Mouse (Mus musculus): ENCODE measurements around the gene Clcc1. TPM values are rescaled to one million over a fixed set of nuclear protein-coding genes. Genes with fewer than 3 reads are reported as not detected.

The Clcc1 gene
- polyA plus RNA-seq, 1 experiment = 21.0 TPM

DNA sequence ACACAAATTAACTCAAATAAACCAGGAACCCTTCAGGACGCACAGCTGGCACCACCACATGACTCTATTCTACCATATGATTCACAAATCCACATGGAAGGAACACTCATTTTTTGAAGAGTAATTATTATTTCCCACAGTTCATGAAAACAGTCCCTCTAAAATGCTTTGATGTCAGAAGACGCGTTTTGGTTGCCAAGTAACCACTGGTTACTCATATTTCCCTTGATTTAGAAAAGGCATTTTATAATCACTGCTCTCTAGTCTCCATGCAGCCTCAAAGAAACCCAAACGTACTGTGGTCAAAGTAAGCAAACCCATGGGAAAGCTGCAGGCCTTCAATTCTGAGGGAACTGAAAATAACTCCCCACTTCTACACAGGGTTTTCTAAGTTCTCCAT, 36.3 kb downstream of the Clcc1 start:
- no peak for TF ChIP-seq GATA1 (IDR thresholded peaks at IDR 0.05; ENCODE audit: low read length)

DNA sequence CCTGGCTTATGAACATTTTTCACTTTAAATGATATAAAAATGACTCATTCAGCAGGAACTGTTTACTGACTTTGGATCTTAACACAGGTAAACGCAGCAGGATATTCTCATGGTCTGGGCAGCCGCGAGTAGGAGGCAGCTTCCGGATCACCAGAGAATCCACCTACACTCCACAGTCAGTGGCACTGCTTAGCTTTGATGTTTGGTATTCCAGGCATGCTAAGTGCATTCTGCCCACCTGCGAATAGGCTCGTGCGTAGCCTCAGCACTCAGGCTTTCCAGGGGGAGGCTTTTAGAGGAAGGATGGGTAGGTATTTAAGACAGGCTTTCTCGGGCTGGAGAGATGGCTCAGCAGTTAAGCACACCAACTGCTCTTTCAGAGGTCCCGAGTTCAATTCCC, 40.6 kb downstream of the Clcc1 start:
- TF ChIP-seq GATA1 (IDR thresholded peaks at IDR 0.05; ENCODE audit: low read length) = no peak

DNA sequence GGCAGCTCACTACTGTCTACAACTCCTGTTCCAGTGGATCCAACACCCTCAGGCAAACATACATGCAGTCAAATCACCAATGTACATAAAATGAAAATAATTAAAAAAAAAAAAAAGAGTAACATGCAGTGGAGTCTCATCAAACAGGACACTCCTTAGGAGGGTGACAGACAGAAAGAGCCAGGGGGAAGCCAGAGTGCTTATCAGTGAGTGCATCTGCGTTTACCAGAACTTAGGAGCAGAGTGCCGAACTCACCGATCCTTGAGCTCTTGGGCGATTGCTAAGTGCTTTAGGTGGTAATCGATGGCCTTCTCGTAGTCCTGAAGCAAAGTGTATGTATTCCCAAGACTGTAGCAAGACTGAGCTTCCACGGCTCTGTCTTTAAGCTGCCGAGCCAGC, 44.9 kb downstream of the Clcc1 start:
- TF ChIP-seq GATA1 (IDR thresholded peaks at IDR 0.05; ENCODE audit: low read length) = no peak

DNA sequence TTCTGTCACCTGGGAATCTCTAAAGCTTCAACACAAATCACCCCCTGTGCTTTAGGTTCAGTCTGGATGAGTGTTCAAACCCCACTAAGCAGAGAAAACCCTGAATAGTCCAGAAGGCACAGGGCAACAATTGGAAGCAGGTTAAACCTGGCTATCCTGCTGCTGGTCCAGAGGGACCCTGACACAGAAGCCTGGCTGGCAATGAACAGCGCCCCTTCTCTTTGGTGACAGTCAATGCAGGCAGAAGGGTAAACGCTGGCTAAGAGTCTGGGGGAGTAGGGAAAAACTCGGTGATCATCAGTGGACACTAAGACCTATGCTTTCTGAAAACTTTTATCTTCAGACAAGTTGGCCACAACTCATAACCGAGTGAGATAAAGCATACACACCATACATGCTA, 46.1 kb downstream of the Clcc1 start:
- no peak for TF ChIP-seq GATA1 (IDR thresholded peaks at IDR 0.05; ENCODE audit: low read length)

DNA sequence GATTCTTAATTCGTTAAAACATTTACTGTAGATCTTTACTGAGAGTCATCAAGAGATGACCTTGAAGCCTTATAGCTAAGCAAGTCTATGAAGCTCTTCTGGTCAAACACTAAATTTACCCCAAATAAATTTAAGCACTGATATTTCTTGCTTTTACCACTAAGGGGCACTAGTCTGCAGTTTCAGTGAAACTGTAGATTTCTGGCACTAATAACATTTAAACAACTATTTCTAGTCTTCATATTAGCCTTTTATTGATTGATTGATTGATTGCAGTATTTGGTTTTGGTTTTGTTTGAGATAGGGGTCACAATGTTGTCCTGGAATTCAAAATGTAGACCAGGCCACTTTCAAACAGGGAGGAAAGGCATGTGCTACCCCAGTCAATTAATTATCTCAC, 47.5 kb downstream of the Clcc1 start:
- TF ChIP-seq GATA1 (IDR thresholded peaks at IDR 0.05; ENCODE audit: low read length) = no peak

DNA sequence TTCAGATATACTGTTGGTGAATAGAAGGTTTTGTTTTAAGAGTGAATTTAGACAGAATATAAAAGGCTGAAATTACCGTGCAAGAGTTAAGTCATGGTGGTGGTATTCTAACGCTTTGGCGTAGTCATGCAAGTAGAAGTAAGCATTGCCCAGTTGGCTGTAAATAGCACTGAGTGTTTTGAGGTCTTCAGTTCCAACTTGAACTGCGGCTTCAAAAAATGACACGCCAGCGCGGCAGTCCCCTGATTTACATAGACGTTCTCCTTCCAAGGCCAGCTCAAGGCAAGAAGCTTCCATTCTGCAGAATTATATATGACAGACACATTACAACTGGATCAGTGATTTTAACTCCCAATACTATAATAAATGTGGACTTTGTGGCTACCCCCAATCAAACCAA, 49.1 kb downstream of the Clcc1 start:
- TF ChIP-seq GATA1 (IDR thresholded peaks at IDR 0.05; ENCODE audit: low read length) = no peak

DNA sequence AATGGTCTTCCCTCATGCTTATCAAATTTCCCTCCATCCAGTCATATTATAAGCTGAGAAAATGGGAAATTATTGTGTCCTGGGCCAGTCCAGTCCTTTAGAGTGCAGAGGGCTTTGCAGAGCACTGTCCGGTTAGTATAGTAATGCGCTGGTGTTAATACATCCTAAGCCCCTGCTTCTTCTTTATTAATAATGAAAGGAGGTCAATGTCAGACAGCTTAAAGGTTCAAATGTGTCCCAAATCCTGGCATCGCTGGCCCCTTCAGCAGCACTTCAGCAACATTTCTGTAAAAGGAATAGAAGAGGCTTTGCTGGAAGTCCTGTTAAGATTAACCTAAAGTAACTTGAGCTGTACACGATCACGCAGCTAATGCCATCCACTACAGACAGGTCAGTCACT, 57.6 kb downstream of the Clcc1 start:
- TF ChIP-seq GATA1 (IDR thresholded peaks at IDR 0.05; ENCODE audit: low read length) = no peak

DNA sequence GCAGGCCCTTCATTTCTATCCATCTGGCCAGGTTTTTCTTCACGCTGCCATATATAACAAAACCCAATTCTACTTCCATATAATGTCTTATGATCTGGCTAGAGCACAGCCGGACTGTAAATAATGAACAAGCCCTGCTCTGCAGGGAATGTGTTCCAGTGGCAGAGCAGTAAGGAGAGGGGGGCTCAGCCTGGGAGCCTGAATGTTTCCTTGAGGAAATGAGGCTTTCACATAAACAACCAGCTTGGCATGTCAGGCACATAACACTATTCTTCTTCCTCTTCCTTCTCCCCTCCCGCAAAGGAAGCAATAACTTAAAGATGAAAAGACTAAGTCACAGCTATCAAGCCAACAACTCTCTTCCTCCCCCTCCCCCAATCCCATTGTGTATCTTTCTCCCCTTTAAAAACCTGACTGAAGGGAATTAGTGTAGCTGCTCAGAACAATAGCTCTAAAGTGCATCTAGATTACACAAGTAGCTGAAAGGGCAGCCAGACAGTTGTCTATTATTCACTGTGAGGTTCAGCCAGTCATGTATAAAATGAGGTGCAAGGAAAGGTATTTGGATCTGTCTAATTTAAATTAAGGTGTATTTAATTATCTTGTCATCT, 59.5 kb downstream of the Clcc1 start:
- no peak for TF ChIP-seq GATA1 (IDR thresholded peaks at IDR 0.05; ENCODE audit: low read length)

DNA sequence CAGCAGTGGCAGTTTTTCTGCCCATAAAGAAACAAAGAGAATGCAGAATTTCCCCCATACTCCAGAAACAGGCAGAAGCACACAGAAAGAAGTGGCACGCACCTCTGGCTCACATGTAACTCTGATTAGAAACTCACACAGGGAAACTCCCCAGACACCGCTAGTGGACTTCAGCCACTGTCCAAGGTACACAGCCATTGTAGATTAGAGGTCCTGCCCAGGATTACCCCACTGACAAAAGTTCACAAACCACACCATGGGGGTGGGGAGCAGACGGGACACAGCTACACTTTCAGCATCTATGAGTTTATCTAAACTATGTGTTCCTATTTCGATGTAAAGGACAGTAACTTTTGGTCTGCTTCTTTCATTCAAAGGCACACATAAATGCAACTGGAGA, 61.1 kb downstream of the Clcc1 start:
- TF ChIP-seq GATA1 (IDR thresholded peaks at IDR 0.05; ENCODE audit: low read length) = no peak

DNA sequence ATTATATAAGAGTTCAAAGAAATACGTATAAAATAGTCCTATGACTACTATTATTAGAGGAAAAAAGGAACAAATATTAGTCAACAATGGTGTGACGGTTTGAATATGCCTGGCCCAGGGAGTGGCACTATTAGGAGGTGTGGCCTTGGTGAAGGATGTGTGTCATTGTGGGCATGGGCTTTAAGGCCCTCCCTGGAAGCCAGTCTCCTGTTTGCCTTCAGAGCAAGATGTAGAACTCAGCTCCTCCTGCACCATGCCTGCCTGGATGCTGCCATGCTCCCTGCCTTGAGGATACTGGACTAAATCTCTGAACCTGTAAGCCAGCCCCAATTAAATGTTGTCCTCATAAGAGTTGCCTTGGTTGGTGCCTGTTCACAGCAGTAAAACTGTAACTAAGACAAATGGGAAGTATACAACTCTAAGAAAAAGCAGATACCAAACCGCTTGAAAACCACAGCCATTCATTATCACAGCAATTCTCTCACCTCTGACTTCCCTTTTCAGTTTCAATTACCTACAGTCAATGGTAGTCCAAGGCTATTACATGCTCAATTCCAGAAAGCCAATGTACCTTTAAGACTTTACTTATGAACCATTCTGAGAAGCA, 64.3 kb downstream of the Clcc1 start:
- TF ChIP-seq GATA1 (IDR thresholded peaks at IDR 0.05; ENCODE audit: low read length) = no peak

DNA sequence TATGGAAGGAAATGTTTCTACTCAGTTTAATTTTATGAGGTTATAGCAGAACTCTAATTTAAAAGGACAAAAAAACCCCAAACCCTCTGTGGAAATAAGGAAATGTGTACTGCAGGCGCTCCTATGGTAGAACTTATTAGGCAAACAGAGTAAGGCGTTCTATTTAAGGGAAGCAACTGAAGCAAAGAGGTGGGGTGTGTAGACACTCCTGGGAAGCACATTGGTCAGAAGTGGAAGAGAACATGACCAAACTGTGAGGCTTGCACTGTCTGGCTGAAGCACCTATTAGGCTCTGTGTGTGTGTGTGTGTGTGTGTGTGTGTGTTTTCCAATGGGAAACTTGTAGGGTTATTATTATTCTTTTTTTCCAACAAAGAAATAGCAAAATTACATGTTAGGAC, 65.6 kb downstream of the Clcc1 start:
- no peak for TF ChIP-seq GATA1 (IDR thresholded peaks at IDR 0.05; ENCODE audit: low read length)

DNA sequence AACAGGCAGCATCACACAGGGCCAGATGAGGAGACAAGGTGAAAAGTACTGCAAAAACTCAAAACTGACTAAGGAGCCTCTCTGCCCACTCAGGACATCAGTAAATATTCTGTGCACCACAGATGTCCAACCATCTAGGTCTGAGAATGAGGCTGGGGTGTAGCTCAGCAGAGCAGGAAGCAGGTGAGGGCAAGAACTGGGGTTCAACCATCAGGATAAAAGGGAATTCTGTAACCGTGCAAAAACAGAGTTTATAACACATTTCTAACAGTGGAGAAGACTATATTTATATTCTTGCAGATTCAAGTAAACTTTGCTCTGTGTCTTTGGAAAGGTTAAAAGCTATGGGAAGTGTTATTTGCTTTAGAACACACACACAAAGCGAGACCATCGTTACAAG, 66.0 kb downstream of the Clcc1 start:
- TF ChIP-seq GATA1 (IDR thresholded peaks at IDR 0.05; ENCODE audit: low read length) = no peak

DNA sequence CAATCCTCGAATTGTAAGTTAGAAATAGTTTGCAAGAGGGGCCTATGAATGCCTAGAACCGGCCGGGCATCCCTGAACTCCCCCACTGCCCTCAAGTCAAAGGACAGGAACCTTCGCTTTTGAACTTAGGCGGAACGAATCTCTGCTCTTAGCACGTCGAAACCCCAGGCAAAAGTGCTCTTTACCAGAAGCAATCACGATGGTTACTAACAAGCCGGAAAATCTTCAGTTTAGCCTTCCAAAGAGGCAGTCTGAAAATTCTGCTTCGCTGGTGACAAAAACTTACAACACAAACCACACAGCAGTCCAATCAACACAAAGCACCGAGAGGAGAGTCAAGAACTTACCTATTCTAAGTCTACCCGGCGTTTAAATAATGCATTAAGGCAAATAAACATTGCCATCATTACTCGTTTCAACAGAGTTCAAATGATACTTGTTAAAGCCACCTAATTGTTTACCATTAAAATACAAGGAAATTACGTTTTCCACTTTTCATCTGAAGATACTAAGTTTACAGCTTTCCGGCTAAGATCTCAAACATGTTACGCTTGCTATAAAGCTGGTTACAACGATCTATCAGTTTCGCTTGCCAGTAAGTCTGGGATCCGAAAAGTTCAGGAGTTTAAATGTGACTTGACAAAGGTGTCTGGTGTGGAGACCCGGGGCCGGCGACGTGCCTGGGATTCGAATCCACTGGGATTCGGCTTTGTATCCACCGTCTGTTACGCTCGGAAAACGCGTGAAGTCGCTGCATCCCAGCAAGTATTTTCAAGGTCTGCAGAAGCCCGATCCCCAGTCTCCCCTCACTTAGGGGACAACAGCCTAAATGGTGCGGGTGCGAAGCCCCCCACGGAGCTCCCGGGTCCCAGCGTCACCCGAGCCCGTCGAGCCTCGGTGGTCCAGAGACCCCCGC, 67.6 kb downstream of the Clcc1 start:
- TF ChIP-seq GATA1 (IDR thresholded peaks at IDR 0.05; ENCODE audit: low read length) = no peak

DNA sequence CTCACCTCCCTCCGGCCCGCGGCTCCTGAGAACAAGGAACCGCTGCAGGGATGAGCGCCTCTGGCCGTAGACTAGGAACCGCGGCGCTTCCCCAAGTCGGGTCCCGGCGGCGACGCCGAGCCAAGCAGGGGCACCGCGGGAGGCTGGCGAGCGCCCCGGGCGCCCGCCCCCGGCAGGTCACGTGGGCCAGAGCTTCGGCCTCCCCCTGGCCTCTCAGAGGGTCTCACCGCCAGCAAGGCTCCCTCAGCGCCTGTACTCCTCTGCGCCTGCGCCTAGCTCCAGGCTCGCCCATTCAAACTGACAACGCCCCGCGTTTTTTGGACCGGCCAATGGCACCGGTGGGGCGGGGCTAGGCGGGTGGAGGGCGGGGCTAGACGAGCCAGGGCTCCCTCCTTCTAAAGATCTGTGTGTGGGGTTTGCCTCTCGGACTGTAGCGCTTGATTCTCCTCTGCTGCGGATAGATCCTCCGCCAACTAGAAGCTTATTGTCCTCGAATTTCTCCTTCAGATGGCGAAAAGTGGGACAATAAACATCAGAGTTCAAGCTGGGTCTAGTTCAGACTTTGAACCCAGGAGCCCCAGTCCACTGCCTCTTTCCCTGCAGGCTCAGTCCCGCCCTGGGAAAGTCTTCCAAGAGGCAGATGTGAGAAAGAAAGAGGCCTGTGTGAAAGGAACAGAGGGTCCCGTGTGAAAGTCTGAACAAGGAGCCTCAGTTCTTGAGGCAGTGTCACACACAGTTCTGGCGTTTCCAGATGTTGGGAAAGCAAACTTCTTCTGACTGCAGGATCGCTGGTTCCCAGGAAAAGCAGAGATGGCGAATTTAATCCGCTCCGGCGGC, 68.5 kb downstream of the Clcc1 start, which contains the start of gene Gpsm2:
Gene Gpsm2 (minus strand): TSS at position 274 of the 837 bp plus-strand sequence.
- no peak for TF ChIP-seq GATA1 (IDR thresholded peaks at IDR 0.05; ENCODE audit: low read length)

DNA sequence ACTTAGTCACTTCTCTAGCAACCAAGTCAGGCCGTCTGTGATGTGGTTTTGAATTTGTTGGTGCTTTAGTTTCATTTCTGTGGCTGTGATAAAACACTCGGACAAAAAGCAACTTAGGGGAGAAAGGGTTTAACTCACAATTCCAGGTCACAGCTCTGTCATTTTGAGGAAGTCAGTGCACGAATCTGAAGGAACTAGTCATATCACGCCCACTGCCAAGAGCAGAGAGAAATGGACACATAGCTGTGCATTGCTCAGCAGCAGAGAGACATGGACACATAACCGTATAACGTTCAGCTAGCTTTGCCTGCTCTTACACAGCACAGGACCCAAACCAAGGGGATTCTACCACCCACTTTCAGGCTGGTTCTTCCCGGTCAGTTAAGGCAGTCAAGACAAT, 72.7 kb downstream of the Clcc1 start:
- TF ChIP-seq GATA1 (IDR thresholded peaks at IDR 0.05; ENCODE audit: low read length) = no peak

DNA sequence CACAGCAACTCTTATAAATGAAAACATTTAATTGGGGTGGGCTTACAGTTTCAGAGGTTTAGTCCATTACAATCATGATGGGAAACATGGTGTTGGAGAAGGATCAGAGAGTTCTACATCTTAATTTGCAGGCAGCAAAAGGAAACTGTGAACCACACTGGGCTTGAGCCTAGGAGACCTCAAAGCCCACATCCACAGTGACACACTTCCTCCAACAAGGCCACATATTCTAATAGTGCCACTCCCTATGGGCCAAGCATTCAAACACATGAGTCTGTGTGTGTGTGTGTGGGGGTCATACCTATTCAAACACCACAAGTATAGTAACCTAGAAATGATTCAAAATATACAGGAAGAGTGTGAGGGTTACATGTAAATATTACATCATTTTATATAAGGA, 73.6 kb downstream of the Clcc1 start:
- TF ChIP-seq GATA1 (IDR thresholded peaks at IDR 0.05; ENCODE audit: low read length) = no peak

Data from G1E-ER4 (cell line).